Mouse (Mus musculus): ENCODE data around the gene St3gal3. TPM values are rescaled to one million over a fixed set of nuclear protein-coding genes. Genes with fewer than 3 reads are reported as not detected.

Gene St3gal3
- polyA plus RNA-seq, 2 experiments, result 0.85 to 3.2 TPM

DNA sequence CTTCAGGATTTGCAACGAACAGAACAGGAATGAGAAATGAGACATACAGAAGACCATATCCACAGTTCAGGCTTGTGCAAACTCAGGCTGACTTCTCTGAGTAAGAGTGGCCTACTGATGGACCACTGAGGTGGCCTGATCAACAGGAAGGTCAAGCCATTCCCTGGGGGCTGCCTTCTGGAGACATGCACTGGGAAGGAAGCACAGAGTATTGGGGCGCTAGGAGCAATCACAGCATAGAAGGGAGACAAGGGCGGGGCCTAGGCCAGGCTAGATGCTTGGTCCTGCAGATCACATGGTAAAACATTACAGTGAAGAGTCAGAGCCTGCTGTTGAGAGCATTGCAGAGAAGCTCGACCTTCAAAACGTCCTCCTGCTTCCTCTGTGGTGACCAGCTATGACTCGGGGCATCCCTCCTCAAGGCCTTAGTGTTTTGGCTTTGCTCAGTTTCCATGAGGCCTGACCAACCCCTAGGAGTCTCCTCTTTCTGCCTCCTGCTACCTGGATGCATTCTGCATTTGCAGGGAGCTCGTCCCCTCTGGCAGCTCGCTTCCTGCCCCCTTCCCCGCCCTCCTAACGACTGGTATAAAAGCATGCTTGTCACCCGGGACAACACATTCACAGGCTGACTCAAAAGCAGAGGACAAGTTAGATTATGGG is 74.8 kb downstream of the St3gal3 start:
- no peak for ATAC-seq (ENCODE audit: insufficient read depth)
- H3K27ac ChIP-seq, result no peak overlapping the region
- no peaks in the 10 kb centered on the region for H3K9me3 ChIP-seq (ENCODE audit: control insufficient read depth, low read length)
- no peak overlapping the region for H3K9ac ChIP-seq (replicated peaks)
- no peak overlapping the region for H3K4me2 ChIP-seq (ENCODE audit: low read depth)
- H3K36me3 ChIP-seq (replicated peaks; ENCODE audit: control insufficient read depth, insufficient read depth, low read depth), result no peaks in the 10 kb centered on the region
- peaks cover 3 to 13% of the 10 kb centered on the region in 2 experiments; a peak in 3 of 4 replicates for H3K4me1 ChIP-seq (replicated peaks; ENCODE audit: control insufficient read depth in 2 of 2, insufficient read depth in 2 of 2, low read length in 1 of 2)
- no peak for DNase-seq (ENCODE audit: low read depth in 3 of 3, low spot score in 3 of 3)
- H3K27me3 ChIP-seq (ENCODE audit: control insufficient read depth, insufficient read depth, low read length), result no peaks in the 10 kb centered on the region
- no peak overlapping the region for H3K4me3 ChIP-seq (ENCODE audit: insufficient read depth in 1 of 2, low read depth in 2 of 2, low read length in 2 of 2)
- 50% methylated on average over 11 of the region's 11 CpGs for WGBS (ENCODE audit: insufficient replicate concordance)
- TF ChIP-seq EP300 (IDR thresholded peaks at IDR 0.05; ENCODE audit: low read depth) (no peak), CTCF (IDR thresholded peaks at IDR 0.05; ENCODE audit: low read depth) (no peak)

DNA sequence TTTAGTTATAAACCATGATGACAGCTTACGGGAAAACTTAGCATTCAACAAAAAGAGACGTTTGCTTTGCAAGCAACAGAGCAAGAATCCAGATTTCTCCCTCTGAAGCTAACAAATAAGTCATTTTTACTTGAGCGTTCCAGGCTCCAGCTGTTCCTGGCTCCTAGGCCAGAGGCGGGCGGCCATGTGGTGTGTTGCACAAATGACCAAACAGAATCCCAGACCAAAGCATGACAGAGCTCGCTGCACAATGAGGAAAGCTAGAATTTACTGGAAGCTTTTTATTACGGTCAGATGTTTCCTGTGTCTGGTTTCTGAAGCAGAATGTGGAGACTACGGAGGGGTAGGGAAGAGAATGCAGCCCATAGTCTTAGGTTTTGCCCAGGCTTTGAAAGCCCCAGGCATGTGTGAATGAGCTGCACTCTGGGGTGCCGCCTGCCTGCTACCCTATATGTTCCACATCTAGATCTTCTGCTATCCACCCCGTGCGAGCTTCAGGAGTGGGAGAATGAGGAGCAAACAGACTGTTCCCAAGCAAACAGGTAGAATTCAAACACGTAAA is 76.5 kb downstream of the St3gal3 start:
- no peak for TF ChIP-seq EP300 (IDR thresholded peaks at IDR 0.05; ENCODE audit: low read depth)
- TF ChIP-seq CTCF (IDR thresholded peaks at IDR 0.05; ENCODE audit: low read depth), result no peak
- no peak for ATAC-seq (ENCODE audit: insufficient read depth)

GRCm38 (mm10) chr4:118057076-118057475 is 77.6 kb downstream of the St3gal3 start:
- Histone ChIP-seq H3K4me1 (replicated peaks; ENCODE audit: control insufficient read depth in 2 of 2, insufficient read depth in 2 of 2, low read length in 1 of 2) (peaks cover 3 to 6% of the 10 kb centered on the region in 2 experiments; a peak in 3 of 4 replicates), H3K27ac (no peak overlapping the region), H3K4me2 (ENCODE audit: low read depth) (no peak overlapping the region), H3K4me3 (ENCODE audit: insufficient read depth in 1 of 2, low read depth in 2 of 2, low read length in 2 of 2) (no peak overlapping the region), H3K9me3 (ENCODE audit: control insufficient read depth, low read length) (no peaks in the 10 kb centered on the region), H3K36me3 (replicated peaks; ENCODE audit: control insufficient read depth, insufficient read depth, low read depth) (no peaks in the 10 kb centered on the region), H3K9ac (replicated peaks) (no peak overlapping the region), H3K27me3 (ENCODE audit: control insufficient read depth, insufficient read depth, low read length) (no peaks in the 10 kb centered on the region)
- no peak for DNase-seq (ENCODE audit: low read depth in 3 of 3, low spot score in 3 of 3)
- TF ChIP-seq EP300 (IDR thresholded peaks at IDR 0.05; ENCODE audit: low read depth) (no peak), CTCF (IDR thresholded peaks at IDR 0.05; ENCODE audit: low read depth) (no peak)
- 76% methylated on average over 2 of the region's 2 CpGs for WGBS (ENCODE audit: insufficient replicate concordance)
- ATAC-seq (ENCODE audit: insufficient read depth), result no peak

More for the DNA sequence above, 76.5 kb downstream of the St3gal3 start:
- Histone ChIP-seq H3K9ac (replicated peaks) (no peak overlapping the region), H3K4me1 (replicated peaks; ENCODE audit: control insufficient read depth in 2 of 2, insufficient read depth in 2 of 2, low read length in 1 of 2) (peaks cover 3 to 13% of the 10 kb centered on the region in 2 experiments; a peak in 3 of 4 replicates), H3K9me3 (ENCODE audit: control insufficient read depth, low read length) (no peaks in the 10 kb centered on the region), H3K27ac (no peak overlapping the region), H3K36me3 (replicated peaks; ENCODE audit: control insufficient read depth, insufficient read depth, low read depth) (no peaks in the 10 kb centered on the region), H3K4me2 (ENCODE audit: low read depth) (no peak overlapping the region), H3K27me3 (ENCODE audit: control insufficient read depth, insufficient read depth, low read length) (no peaks in the 10 kb centered on the region), H3K4me3 (ENCODE audit: insufficient read depth in 1 of 2, low read depth in 2 of 2, low read length in 2 of 2) (no peak overlapping the region)
- DNase-seq (ENCODE audit: low read depth in 3 of 3, low spot score in 3 of 3), result no peak
- WGBS (ENCODE audit: insufficient replicate concordance), result 68% methylated on average over 12 of the region's 12 CpGs

- H3K27me3 ChIP-seq (ENCODE audit: control insufficient read depth, insufficient read depth, low read length), result no peaks in the 10 kb centered on the region
- no peaks in the 10 kb centered on the region for H3K36me3 ChIP-seq (replicated peaks; ENCODE audit: control insufficient read depth, insufficient read depth, low read depth)
- ATAC-seq (ENCODE audit: insufficient read depth) (no peak), DNase-seq (ENCODE audit: low read depth in 3 of 3, low spot score in 3 of 3) (no peak)
- no peak overlapping the region for H3K9ac ChIP-seq (replicated peaks)
- H3K4me2 ChIP-seq (ENCODE audit: low read depth), result no peak overlapping the region
- WGBS (ENCODE audit: insufficient replicate concordance), result 78% methylated on average over 8 of the region's 8 CpGs
- no peak for TF ChIP-seq EP300 (IDR thresholded peaks at IDR 0.05; ENCODE audit: low read depth)
- no peak for TF ChIP-seq CTCF (IDR thresholded peaks at IDR 0.05; ENCODE audit: low read depth)
- no peaks in the 10 kb centered on the region for H3K4me1 ChIP-seq (replicated peaks; ENCODE audit: control insufficient read depth in 2 of 2, insufficient read depth in 2 of 2, low read length in 1 of 2)
- no peak overlapping the region for H3K4me3 ChIP-seq (ENCODE audit: insufficient read depth in 1 of 2, low read depth in 2 of 2, low read length in 2 of 2)
- no peaks in the 10 kb centered on the region for H3K9me3 ChIP-seq (ENCODE audit: control insufficient read depth, low read length)
- no peak overlapping the region for H3K27ac ChIP-seq
These were observed 80.1 kb downstream of the St3gal3 start for GRCm38 (mm10) chr4:118054615-118055014.

- DNase-seq (ENCODE audit: low read depth in 3 of 3, low spot score in 3 of 3) (no peak), ATAC-seq (ENCODE audit: insufficient read depth) (no peak)
- Histone ChIP-seq H3K27ac (no peak overlapping the region), H3K4me2 (ENCODE audit: low read depth) (no peak overlapping the region), H3K27me3 (ENCODE audit: control insufficient read depth, insufficient read depth, low read length) (no peaks in the 10 kb centered on the region), H3K9me3 (ENCODE audit: control insufficient read depth, low read length) (no peaks in the 10 kb centered on the region), H3K4me3 (ENCODE audit: insufficient read depth in 1 of 2, low read depth in 2 of 2, low read length in 2 of 2) (no peak overlapping the region), H3K36me3 (replicated peaks; ENCODE audit: control insufficient read depth, insufficient read depth, low read depth) (no peaks in the 10 kb centered on the region), H3K9ac (replicated peaks) (no peak overlapping the region), H3K4me1 (replicated peaks; ENCODE audit: control insufficient read depth in 2 of 2, insufficient read depth in 2 of 2, low read length in 1 of 2) (no peaks in the 10 kb centered on the region)
- 81% methylated on average over 6 of the region's 6 CpGs for WGBS (ENCODE audit: insufficient replicate concordance)
- TF ChIP-seq CTCF (IDR thresholded peaks at IDR 0.05; ENCODE audit: low read depth), result no peak
- TF ChIP-seq EP300 (IDR thresholded peaks at IDR 0.05; ENCODE audit: low read depth), result no peak
These were observed 80.8 kb downstream of the St3gal3 start for GRCm38 (mm10) chr4:118053904-118054303.
